Mouse (Mus musculus): ENCODE measurements around the gene Oat.

The Oat gene

GRCm38 (mm10) chr7:132576116-132576650 lies at the start of gene Oat:
Oat (minus strand) TSS chr7:132576398.
- DNase-seq = peak; percentile 92

GRCm38 (mm10) chr7:132624161-132624560 lies 48.0 kb upstream of the Oat start:
- DNase-seq = no peak

- DNase-seq = no peak
Observed at GRCm38 (mm10) chr7:132619975-132620918, 44.0 kb upstream of the Oat start.

GRCm38 (mm10) chr7:132619549-132619948 lies 43.4 kb upstream of the Oat start:
- DNase-seq = no peak

GRCm38 (mm10) chr7:132617021-132617564 lies 40.9 kb upstream of the Oat start:
- no peak for DNase-seq

GRCm38 (mm10) chr7:132616391-132616790 lies 40.2 kb upstream of the Oat start:
- DNase-seq = no peak

- no peak for DNase-seq
Observed at GRCm38 (mm10) chr7:132615346-132615745, 39.1 kb upstream of the Oat start.

- DNase-seq = no peak
Observed at GRCm38 (mm10) chr7:132611530-132611929, 35.3 kb upstream of the Oat start.

GRCm38 (mm10) chr7:132610468-132611318 lies 34.5 kb upstream of the Oat start, which contains the start of gene Lhpp:
Lhpp (plus strand) TSS chr7:132610638.
- DNase-seq = peak; percentile 82

- no peak for DNase-seq
Observed at GRCm38 (mm10) chr7:132608316-132609020, 32.3 kb upstream of the Oat start.

GRCm38 (mm10) chr7:132605689-132606088 lies 29.5 kb upstream of the Oat start:
- DNase-seq = no peak

GRCm38 (mm10) chr7:132604720-132605119 lies 28.5 kb upstream of the Oat start:
- no peak for DNase-seq

GRCm38 (mm10) chr7:132600926-132601325 lies 24.7 kb upstream of the Oat start:
- DNase-seq = no peak

GRCm38 (mm10) chr7:132600026-132600425 lies 23.8 kb upstream of the Oat start:
- DNase-seq = no peak

- DNase-seq = no peak
Observed at GRCm38 (mm10) chr7:132599071-132599975, 23.1 kb upstream of the Oat start, which contains the start of gene Nkx1-2. Nkx1-2 (minus strand) TSS chr7:132599637.

GRCm38 (mm10) chr7:132597251-132598041 lies 21.2 kb upstream of the Oat start:
- no peak for DNase-seq

- no peak for DNase-seq
Observed at GRCm38 (mm10) chr7:132596557-132597250, 20.5 kb upstream of the Oat start.

- no peak for DNase-seq
Observed at GRCm38 (mm10) chr7:132595787-132596186, 19.6 kb upstream of the Oat start.

GRCm38 (mm10) chr7:132594325-132594724 lies 18.1 kb upstream of the Oat start:
- no peak for DNase-seq

GRCm38 (mm10) chr7:132593762-132594161 lies 17.6 kb upstream of the Oat start:
- no peak for DNase-seq
